Mouse (Mus musculus): ENCODE data around the gene Nhsl1. TPM values are rescaled to one million over a fixed set of nuclear protein-coding genes. Genes with fewer than 3 reads are reported as not detected.

Nhsl1 gene
- polyA plus RNA-seq, 1 experiment: 3.0 TPM

GRCm38 (mm10) chr10:18375301-18375700, 56.5 kb downstream of the Nhsl1 start:
- no peaks in the 10 kb centered on the region for H3K79me2 ChIP-seq (ENCODE audit: control insufficient read depth, insufficient read depth)
- TF ChIP-seq FOSL1 (IDR thresholded peaks at IDR 0.05; ENCODE audit: insufficient read depth, low read length, poor library complexity, severe bottlenecking) (no peak), CTCF (IDR thresholded peaks at IDR 0.05; ENCODE audit: control insufficient read depth, insufficient read depth, insufficient read length) (no peak), USF1 (IDR thresholded peaks at IDR 0.05; ENCODE audit: low read depth) (no peak), CEBPB (IDR thresholded peaks at IDR 0.05; ENCODE audit: low read depth) (no peak), MYOG (IDR thresholded peaks at IDR 0.05; ENCODE audit: control insufficient read depth, extremely low read depth, insufficient read length) (no peak), MAX (IDR thresholded peaks at IDR 0.05) (no peak), MYOD1 (IDR thresholded peaks at IDR 0.05; ENCODE audit: control insufficient read depth, insufficient read length, low read depth) (no peak)
- H3K27me3 ChIP-seq (ENCODE audit: control insufficient read depth, insufficient read depth, insufficient read length): no peaks in the 10 kb centered on the region
- H3K4me3 ChIP-seq (ENCODE audit: insufficient read depth, poor library complexity, severe bottlenecking): no peak overlapping the region
- H3K79me3 ChIP-seq (ENCODE audit: low read depth): no peaks in the 10 kb centered on the region
- H3K36me3 ChIP-seq (ENCODE audit: control insufficient read depth, insufficient read depth): no peaks in the 10 kb centered on the region
- H3ac ChIP-seq (ENCODE audit: control insufficient read depth, insufficient read length, low read depth): no peak overlapping the region

- Histone ChIP-seq H3ac (ENCODE audit: control insufficient read depth, insufficient read length, low read depth) (no peak overlapping the region), H3K27me3 (ENCODE audit: control insufficient read depth, insufficient read depth, insufficient read length) (no peaks in the 10 kb centered on the region), H3K36me3 (ENCODE audit: control insufficient read depth, insufficient read depth) (no peaks in the 10 kb centered on the region), H3K79me2 (ENCODE audit: control insufficient read depth, insufficient read depth) (no peaks in the 10 kb centered on the region), H3K79me3 (ENCODE audit: low read depth) (no peaks in the 10 kb centered on the region), H3K4me3 (ENCODE audit: insufficient read depth, poor library complexity, severe bottlenecking) (no peak overlapping the region)
- TF ChIP-seq FOSL1 (IDR thresholded peaks at IDR 0.05; ENCODE audit: insufficient read depth, low read length, poor library complexity, severe bottlenecking) (no peak), MAX (IDR thresholded peaks at IDR 0.05) (no peak), CEBPB (IDR thresholded peaks at IDR 0.05; ENCODE audit: low read depth) (no peak), MYOD1 (IDR thresholded peaks at IDR 0.05; ENCODE audit: control insufficient read depth, insufficient read length, low read depth) (no peak), USF1 (IDR thresholded peaks at IDR 0.05; ENCODE audit: low read depth) (no peak), MYOG (IDR thresholded peaks at IDR 0.05; ENCODE audit: control insufficient read depth, extremely low read depth, insufficient read length) (no peak), CTCF (IDR thresholded peaks at IDR 0.05; ENCODE audit: control insufficient read depth, insufficient read depth, insufficient read length) (no peak)
Measured at GRCm38 (mm10) chr10:18384766-18385165, 66.0 kb downstream of the Nhsl1 start.

GRCm38 (mm10) chr10:18386224-18386623, 67.4 kb downstream of the Nhsl1 start:
- no peaks in the 10 kb centered on the region for H3K79me3 ChIP-seq (ENCODE audit: low read depth)
- H3K36me3 ChIP-seq (ENCODE audit: control insufficient read depth, insufficient read depth): no peaks in the 10 kb centered on the region
- no peaks in the 10 kb centered on the region for H3K27me3 ChIP-seq (ENCODE audit: control insufficient read depth, insufficient read depth, insufficient read length)
- H3ac ChIP-seq (ENCODE audit: control insufficient read depth, insufficient read length, low read depth): no peak overlapping the region
- no peaks in the 10 kb centered on the region for H3K79me2 ChIP-seq (ENCODE audit: control insufficient read depth, insufficient read depth)
- TF ChIP-seq CEBPB (IDR thresholded peaks at IDR 0.05; ENCODE audit: low read depth) (no peak), MYOD1 (IDR thresholded peaks at IDR 0.05; ENCODE audit: control insufficient read depth, insufficient read length, low read depth) (no peak), FOSL1 (IDR thresholded peaks at IDR 0.05; ENCODE audit: insufficient read depth, low read length, poor library complexity, severe bottlenecking) (no peak), MYOG (IDR thresholded peaks at IDR 0.05; ENCODE audit: control insufficient read depth, extremely low read depth, insufficient read length) (no peak), CTCF (IDR thresholded peaks at IDR 0.05; ENCODE audit: control insufficient read depth, insufficient read depth, insufficient read length) (no peak), USF1 (IDR thresholded peaks at IDR 0.05; ENCODE audit: low read depth) (no peak), MAX (IDR thresholded peaks at IDR 0.05) (no peak)
- H3K4me3 ChIP-seq (ENCODE audit: insufficient read depth, poor library complexity, severe bottlenecking): no peak overlapping the region

GRCm38 (mm10) chr10:18388784-18389575, 70.2 kb downstream of the Nhsl1 start:
- no peak for TF ChIP-seq CEBPB (IDR thresholded peaks at IDR 0.05; ENCODE audit: low read depth)
- peak; percentile 27 for TF ChIP-seq CTCF (IDR thresholded peaks at IDR 0.05; ENCODE audit: control insufficient read depth, insufficient read depth, insufficient read length)
- H3K79me3 ChIP-seq (ENCODE audit: low read depth): no peaks in the 10 kb centered on the region
- no peaks in the 10 kb centered on the region for H3K27me3 ChIP-seq (ENCODE audit: control insufficient read depth, insufficient read depth, insufficient read length)
- no peak overlapping the region for H3K4me3 ChIP-seq (ENCODE audit: insufficient read depth, poor library complexity, severe bottlenecking)
- no peaks in the 10 kb centered on the region for H3K36me3 ChIP-seq (ENCODE audit: control insufficient read depth, insufficient read depth)
- H3ac ChIP-seq (ENCODE audit: control insufficient read depth, insufficient read length, low read depth): no peak overlapping the region
- no peaks in the 10 kb centered on the region for H3K79me2 ChIP-seq (ENCODE audit: control insufficient read depth, insufficient read depth)

GRCm38 (mm10) chr10:18390004-18390403, 71.2 kb downstream of the Nhsl1 start:
- Histone ChIP-seq H3K4me3 (ENCODE audit: insufficient read depth, poor library complexity, severe bottlenecking) (no peak overlapping the region), H3K79me2 (ENCODE audit: control insufficient read depth, insufficient read depth) (no peaks in the 10 kb centered on the region), H3K27me3 (ENCODE audit: control insufficient read depth, insufficient read depth, insufficient read length) (no peaks in the 10 kb centered on the region), H3ac (ENCODE audit: control insufficient read depth, insufficient read length, low read depth) (no peak overlapping the region), H3K36me3 (ENCODE audit: control insufficient read depth, insufficient read depth) (no peaks in the 10 kb centered on the region), H3K79me3 (ENCODE audit: low read depth) (no peaks in the 10 kb centered on the region)
- TF ChIP-seq USF1 (IDR thresholded peaks at IDR 0.05; ENCODE audit: low read depth): no peak
- TF ChIP-seq MYOG (IDR thresholded peaks at IDR 0.05; ENCODE audit: control insufficient read depth, extremely low read depth, insufficient read length): no peak
- no peak for TF ChIP-seq MAX (IDR thresholded peaks at IDR 0.05)
- TF ChIP-seq MYOD1 (IDR thresholded peaks at IDR 0.05; ENCODE audit: control insufficient read depth, insufficient read length, low read depth): no peak

GRCm38 (mm10) chr10:18391608-18392007, 72.8 kb downstream of the Nhsl1 start:
- H3K79me2 ChIP-seq (ENCODE audit: control insufficient read depth, insufficient read depth): no peaks in the 10 kb centered on the region
- TF ChIP-seq FOSL1 (IDR thresholded peaks at IDR 0.05; ENCODE audit: insufficient read depth, low read length, poor library complexity, severe bottlenecking) (no peak), CEBPB (IDR thresholded peaks at IDR 0.05; ENCODE audit: low read depth) (peak; percentile 71), MYOD1 (IDR thresholded peaks at IDR 0.05; ENCODE audit: control insufficient read depth, insufficient read length, low read depth) (no peak), MAX (IDR thresholded peaks at IDR 0.05) (no peak), CTCF (IDR thresholded peaks at IDR 0.05; ENCODE audit: control insufficient read depth, insufficient read depth, insufficient read length) (peak; percentile 19), MYOG (IDR thresholded peaks at IDR 0.05; ENCODE audit: control insufficient read depth, extremely low read depth, insufficient read length) (no peak), USF1 (IDR thresholded peaks at IDR 0.05; ENCODE audit: low read depth) (no peak)
- no peak overlapping the region for H3ac ChIP-seq (ENCODE audit: control insufficient read depth, insufficient read length, low read depth)
- no peaks in the 10 kb centered on the region for H3K27me3 ChIP-seq (ENCODE audit: control insufficient read depth, insufficient read depth, insufficient read length)
- H3K4me3 ChIP-seq (ENCODE audit: insufficient read depth, poor library complexity, severe bottlenecking): no peak overlapping the region
- H3K79me3 ChIP-seq (ENCODE audit: low read depth): no peaks in the 10 kb centered on the region
- no peaks in the 10 kb centered on the region for H3K36me3 ChIP-seq (ENCODE audit: control insufficient read depth, insufficient read depth)

All from C2C12 (cell line).